Mouse (Mus musculus) MEL (cell line): ENCODE data around the gene Ilf3. TPM values are rescaled to one million over a fixed set of nuclear protein-coding genes. Genes with fewer than 3 reads are reported as not detected.

Experiments used
- DNase-seq: peaks from one replicate; pipeline ENCODE4 v3.0.0; 2011; ENCODE audit warnings: low read depth, low spot score
- H3K27ac ChIP-seq: 2 replicates; pipeline ENCODE4 v1.5.1; 2012; ENCODE audit warnings: low read depth, mild to moderate bottlenecking, control low read depth, low read length, moderate library complexity; ENCODE audit not compliant: control insufficient read depth
- H3K27me3 ChIP-seq, 2 experiments: fragments of 150-350 bp in 1 of 2; sonication (generic) in 1 of 2; 2 replicates each; pipeline ENCODE4 v1.6.1; 2012; ENCODE audit warnings: low read length in 2 of 2, mild to moderate bottlenecking in 2 of 2, improper control_type of control experiment in 1 of 2, moderate library complexity in 1 of 2; ENCODE audit not compliant: insufficient read depth in 2 of 2, control insufficient read depth in 1 of 2
- H3K36me3 ChIP-seq, 2 experiments: 2 replicates each; pipeline ENCODE4 v1.6.1; 2012 to 2014; ENCODE audit warnings: low read length in 2 of 2, improper control_type of control experiment in 1 of 2, inconsistent platforms in 1 of 2, mild to moderate bottlenecking in 1 of 2; ENCODE audit not compliant: insufficient read depth in 2 of 2, control insufficient read depth in 1 of 2
- H3K4me1 ChIP-seq, 2 experiments: fragments of 150-350 bp in 1 of 2; sonication (generic) in 1 of 2; 2 replicates each; pipeline ENCODE4 v1.6.1; 2012; ENCODE audit warnings: low read length in 2 of 2, improper control_type of control experiment in 1 of 2, mild to moderate bottlenecking in 1 of 2; ENCODE audit not compliant: insufficient read depth in 2 of 2, control insufficient read depth in 1 of 2
- H3K4me3 ChIP-seq, 2 experiments: fragments of 150-350 bp in 1 of 2; sonication (generic) in 1 of 2; 2 replicates each; pipeline ENCODE4 v1.5.1; 2012; ENCODE audit warnings: low read depth in 2 of 2, low read length in 2 of 2, mild to moderate bottlenecking in 2 of 2, moderate library complexity in 2 of 2, control low read depth in 1 of 2, improper control_type of control experiment in 1 of 2; ENCODE audit not compliant: control insufficient read depth in 1 of 2, insufficient read depth in 1 of 2
- H3K79me2 ChIP-seq: 2 replicates; pipeline ENCODE4 v1.6.1; 2012; ENCODE audit warnings: mild to moderate bottlenecking, low read length, moderate library complexity; ENCODE audit not compliant: control insufficient read depth, poor library complexity, insufficient read depth
- H3K9ac ChIP-seq: 2 replicates; pipeline ENCODE4 v1.6.1; 2012; ENCODE audit warnings: low read depth, mild to moderate bottlenecking, control low read depth, low read length, moderate library complexity; ENCODE audit not compliant: control insufficient read depth, poor library complexity, severe bottlenecking
- H3K9me3 ChIP-seq: fragments of 150-350 bp; sonication (generic); replicated peaks from 2 replicates; pipeline ENCODE4 v1.6.1; 2012; ENCODE audit warnings: mild to moderate bottlenecking, low read length, improper control_type of control experiment, moderate library complexity; ENCODE audit not compliant: insufficient read depth
- BHLHE40 ChIP-seq: IDR thresholded peaks from 2 replicates; pipeline ENCODE4 v1.6.1; 2012; ENCODE audit warnings: low read depth, mild to moderate bottlenecking, inconsistent platforms, low read length, improper control_type of control experiment, borderline replicate concordance
- CHD1 ChIP-seq: IDR thresholded peaks from 2 replicates; pipeline ENCODE4 v1.6.1; 2012; ENCODE audit warnings: low read depth, mild to moderate bottlenecking, inconsistent platforms, low read length, improper control_type of control experiment
- CTCF ChIP-seq, 3 experiments: IDR thresholded peaks in 2 of 3; conservative IDR thresholded peaks in 1 of 3; 2 replicates each; pipeline ENCODE4 v1.5.1; 2011 to 2012; ENCODE audit warnings: low read length in 3 of 3, low read depth in 2 of 3, mild to moderate bottlenecking in 2 of 3, improper control_type of control experiment in 1 of 3, inconsistent platforms in 1 of 3, mixed read lengths in 1 of 3, moderate library complexity in 1 of 3; ENCODE audit not compliant: control insufficient read depth in 1 of 3, insufficient read depth in 1 of 3, poor library complexity in 1 of 3, severe bottlenecking in 1 of 3
- E2F4 ChIP-seq: IDR thresholded peaks from 2 replicates; pipeline ENCODE4 v1.6.1; 2011; ENCODE audit warnings: low read depth, low read length, improper control_type of control experiment, borderline replicate concordance
- ELF1 ChIP-seq: IDR thresholded peaks from 2 replicates; pipeline ENCODE4 v1.6.1; 2014; ENCODE audit warnings: low read depth, mild to moderate bottlenecking, inconsistent platforms, low read length, improper control_type of control experiment, moderate library complexity
- EP300 ChIP-seq, 2 experiments: IDR thresholded peaks; 2 replicates each; pipeline ENCODE4 v1.6.1; 2011; ENCODE audit warnings: improper control_type of control experiment in 2 of 2, low read length in 2 of 2, low read depth in 1 of 2, mild to moderate bottlenecking in 1 of 2
- ETS1 ChIP-seq: IDR thresholded peaks from 2 replicates; pipeline ENCODE4 v1.6.1; 2012; ENCODE audit warnings: low read depth, mild to moderate bottlenecking, inconsistent platforms, low read length, improper control_type of control experiment, moderate library complexity
- GATA1 ChIP-seq: IDR thresholded peaks from 2 replicates; pipeline ENCODE4 v1.6.1; 2011; ENCODE audit warnings: low read depth, low read length, improper control_type of control experiment
- MAFK ChIP-seq: IDR thresholded peaks from 2 replicates; pipeline ENCODE4 v1.6.1; 2011; ENCODE audit warnings: low read depth, mild to moderate bottlenecking, low read length, improper control_type of control experiment, borderline replicate concordance
- MEF2A ChIP-seq: IDR thresholded peaks from 2 replicates; pipeline ENCODE4 v1.6.1; 2014; ENCODE audit warnings: low read depth, mild to moderate bottlenecking, inconsistent platforms, low read length, improper control_type of control experiment; ENCODE audit not compliant: poor library complexity, insufficient replicate concordance, severe bottlenecking; ENCODE audit errors: extremely low read depth
- MXI1 ChIP-seq: IDR thresholded peaks from 2 replicates; pipeline ENCODE4 v1.6.1; 2011; ENCODE audit warnings: mild to moderate bottlenecking, low read depth, low read length, improper control_type of control experiment
- MYB ChIP-seq: IDR thresholded peaks from 2 replicates; pipeline ENCODE4 v1.6.1; 2011; ENCODE audit warnings: mild to moderate bottlenecking, low read depth, low read length, improper control_type of control experiment
- NRF1 ChIP-seq: IDR thresholded peaks from 2 replicates; pipeline ENCODE4 v1.6.1; 2014; ENCODE audit warnings: low read depth, mild to moderate bottlenecking, inconsistent platforms, low read length, improper control_type of control experiment, moderate library complexity; ENCODE audit not compliant: poor library complexity, insufficient read depth, severe bottlenecking
- POLR2AphosphoS2 ChIP-seq: IDR thresholded peaks from 2 replicates; pipeline ENCODE4 v1.6.1; 2011; ENCODE audit warnings: low read length, improper control_type of control experiment
- SIN3A ChIP-seq: IDR thresholded peaks from 2 replicates; pipeline ENCODE4 v1.6.1; 2012; ENCODE audit warnings: low read length, improper control_type of control experiment, inconsistent platforms
- TAL1 ChIP-seq: IDR thresholded peaks from 2 replicates; pipeline ENCODE4 v1.6.1; 2012; ENCODE audit warnings: mild to moderate bottlenecking, inconsistent platforms, low read length, moderate library complexity, mixed read lengths
- TCF12 ChIP-seq: IDR thresholded peaks from 2 replicates; pipeline ENCODE4 v1.6.1; 2014; ENCODE audit warnings: low read depth, mild to moderate bottlenecking, inconsistent platforms, low read length, improper control_type of control experiment, moderate library complexity
- USF1 ChIP-seq: IDR thresholded peaks from 2 replicates; pipeline ENCODE4 v1.6.1; 2014; ENCODE audit warnings: low read depth, mild to moderate bottlenecking, inconsistent platforms, low read length, improper control_type of control experiment, moderate library complexity
- ZNF384 ChIP-seq: IDR thresholded peaks from 2 replicates; pipeline ENCODE4 v1.6.1; 2012; ENCODE audit warnings: low read depth, mild to moderate bottlenecking, inconsistent platforms, low read length, improper control_type of control experiment
- polyA plus RNA-seq, 2 experiments: library from polyadenylated mRNA; stranded (reverse) in 1 of 2; unstranded in 1 of 2; fragments of >175 nt in 1 of 2; fragments of >200 nt in 1 of 2; gene quantifications; 2 replicates each; pipeline versions ENCODE4 v1.2.1 to v1.2.4; 2012; ENCODE audit warnings: low replicate concordance in 2 of 2, low read depth in 1 of 2; ENCODE audit not compliant: insufficient read length in 2 of 2, insufficient read depth in 1 of 2, missing spikeins in 1 of 2
- total RNA-seq: library from RNA; depleted of rRNA; stranded (reverse); fragments of 300-350 nt; gene quantifications from 2 replicates; pipeline ENCODE4 v1.2.3, GENCODE M21; 2012

Gene Ilf3
- total and polyA plus RNA-seq, 3 experiments: 67.4 to 519 (median 210) TPM

GRCm38 (mm10) chr9:21328041-21328440 is 39.6 kb upstream of the Ilf3 start (continued):
- TF ChIP-seq POLR2AphosphoS2 (no peak), ETS1 (peak; percentile 83), MYB (no peak), NRF1 (0 out of 2 replicates have a peak, but pooled peaks have one; percentile 24), ZNF384 (no peak), TCF12 (peak; percentile 85), CHD1 (0 out of 2 replicates have a peak, but pooled peaks have one; percentile 80), MXI1 (peak; percentile 99), EP300 (IDR thresholded peaks at IDR 0.05; ENCODE audit: low read depth in 1 of 2, low read length in 2 of 2) (peak; percentile 70 to 93)

GRCm38 (mm10) chr9:21329041-21329440 is 38.6 kb upstream of the Ilf3 start:
- no peak for DNase-seq
- Histone ChIP-seq H3K79me2 (peaks cover 8% of the 10 kb centered on the region; the same call in 1 of the 2 replicates), H3K27ac (no peak overlapping the region), H3K9ac (0 out of 2 replicates have a peak overlapping the region, but pooled peaks have one; percentile 3), H3K4me3 (no peak overlapping the region), H3K36me3 (peaks cover 0 to 13% of the 10 kb centered on the region in 2 experiments; a peak in 2 of 4 replicates), H3K27me3 (no peaks in the 10 kb centered on the region), H3K9me3 (no peaks in the 10 kb centered on the region), H3K4me1 (peaks cover 15% of the 10 kb centered on the region in 2 experiments)
- TF ChIP-seq ZNF384 (peak; percentile 58; the same call in 1 of the 2 replicates), BHLHE40 (no peak)

DNA sequence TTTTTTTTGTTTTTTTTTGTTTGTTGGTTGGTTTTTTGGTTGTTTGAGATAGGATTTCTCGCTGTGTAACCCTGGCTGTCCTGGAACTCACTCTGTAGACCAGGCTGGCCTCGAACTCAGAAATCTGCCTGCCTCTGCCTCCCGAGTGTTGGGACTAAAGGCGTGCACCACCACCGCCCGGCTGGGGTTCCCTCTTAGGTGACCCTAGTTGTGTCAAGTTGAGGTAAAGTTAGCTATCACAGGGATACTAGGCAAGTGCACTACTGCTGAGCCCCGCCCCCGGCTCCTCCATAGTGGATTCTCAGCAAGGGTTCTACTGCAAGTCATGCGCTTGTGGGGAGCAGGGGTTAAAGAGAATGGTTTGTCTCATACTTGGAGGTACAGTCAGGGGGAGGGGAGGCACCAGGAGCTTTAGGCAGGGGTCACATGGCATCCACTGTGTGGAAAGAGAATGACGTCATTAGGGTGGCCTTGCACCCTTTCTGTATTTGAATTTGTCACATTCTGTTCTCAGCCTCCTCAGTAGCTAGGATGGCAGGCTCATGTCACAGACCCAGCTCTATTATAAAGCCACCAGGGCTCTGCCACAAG is 37.9 kb upstream of the Ilf3 start:
- no peak for DNase-seq
- no peak overlapping the region for H3K27ac ChIP-seq
- H3K27me3 ChIP-seq: no peaks in the 10 kb centered on the region
- H3K9ac ChIP-seq: no peak overlapping the region
- H3K9me3 ChIP-seq: no peaks in the 10 kb centered on the region
- H3K36me3 ChIP-seq: peaks cover 0 to 13% of the 10 kb centered on the region in 2 experiments; a peak in 2 of 4 replicates
- peaks cover 15% of the 10 kb centered on the region in 2 experiments for H3K4me1 ChIP-seq
- TF ChIP-seq CHD1: no peak
- TF ChIP-seq ZNF384: no peak
- TF ChIP-seq USF1: no peak
- no peak for TF ChIP-seq SIN3A
- no peak for TF ChIP-seq MEF2A
- no peak for TF ChIP-seq ELF1
- TF ChIP-seq E2F4: no peak
- no peak for TF ChIP-seq CTCF (IDR thresholded peaks at IDR 0.05 in 2 of 3, conservative IDR thresholded peaks at IDR 0.05 in 1 of 3; ENCODE audit: control insufficient read depth in 1 of 3, insufficient read depth in 1 of 3, low read depth in 2 of 3, low read length in 3 of 3, poor library complexity in 1 of 3, severe bottlenecking in 1 of 3)
- TF ChIP-seq GATA1: no peak
- TF ChIP-seq TAL1: no peak
- TF ChIP-seq MAFK: no peak
- TF ChIP-seq POLR2AphosphoS2: no peak
- H3K79me2 ChIP-seq: peaks cover 8% of the 10 kb centered on the region; the same call in 1 of the 2 replicates
- no peak overlapping the region for H3K4me3 ChIP-seq
